Mouse (Mus musculus): ENCODE results near the gene Plxnb2. TPM values are rescaled to one million over a fixed set of nuclear protein-coding genes. Genes with fewer than 3 reads are reported as not detected.

Gene Plxnb2
- total RNA-seq, 2 experiments from 2014 or later: 51.0 to 58.7 TPM

DNA sequence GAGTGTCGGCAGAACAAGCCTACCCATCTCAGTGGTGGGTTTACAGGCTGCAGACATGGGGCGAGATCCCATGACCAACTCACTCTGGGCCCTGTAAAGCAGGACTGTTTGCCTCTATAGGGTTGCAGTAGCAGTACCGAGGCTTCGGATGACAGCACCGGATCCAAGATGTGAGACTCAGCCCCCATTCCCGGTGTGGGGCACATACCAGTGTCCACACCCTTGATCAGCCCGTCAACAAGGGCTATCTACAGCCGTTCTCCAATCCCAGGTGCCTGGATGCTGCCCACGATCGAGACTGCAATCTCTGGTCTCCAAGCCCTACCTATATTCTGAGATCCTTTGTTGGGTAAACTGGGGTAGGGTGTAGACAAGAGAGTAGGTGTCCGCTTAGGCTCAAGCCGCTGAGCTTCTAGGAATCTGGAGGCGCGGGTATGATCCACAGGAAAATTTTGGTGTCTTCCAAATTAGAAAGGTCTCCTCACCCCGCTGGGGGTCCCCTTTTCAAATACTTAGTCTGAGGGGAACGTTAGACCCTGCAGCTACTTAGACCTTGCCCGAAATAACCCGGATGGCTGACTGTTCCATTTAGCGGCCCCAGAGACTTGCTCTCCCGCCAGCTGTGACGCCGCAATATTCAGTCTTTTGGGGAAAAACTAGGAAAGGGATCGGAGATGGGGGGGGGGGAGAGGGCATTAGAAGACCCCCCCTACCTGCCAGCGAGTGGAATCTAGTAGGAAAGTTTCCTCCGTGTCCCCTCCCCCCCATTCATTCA, 31.9 kb downstream of the Plxnb2 start:
- no peak for DNase-seq

DNA sequence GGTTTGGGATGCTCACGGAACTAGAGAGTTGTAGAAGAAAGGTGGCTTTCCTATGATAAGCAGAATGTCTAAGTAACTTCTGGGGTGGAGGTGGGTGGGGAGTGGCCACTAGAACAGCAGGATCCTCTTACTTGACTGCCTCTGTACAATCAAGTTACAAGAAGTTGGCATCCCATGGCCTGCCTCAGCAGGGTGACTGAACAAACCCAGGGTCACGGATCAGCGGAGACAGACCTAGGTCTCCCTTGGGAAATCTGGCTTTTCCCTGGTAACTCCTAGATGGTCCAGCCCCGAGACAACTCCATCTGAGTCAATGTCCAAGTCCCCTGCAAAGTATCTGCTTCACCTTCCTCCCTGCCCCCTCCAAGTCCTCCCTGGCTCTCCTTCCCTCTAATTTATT, 32.7 kb downstream of the Plxnb2 start:
- DNase-seq: no peak

DNA sequence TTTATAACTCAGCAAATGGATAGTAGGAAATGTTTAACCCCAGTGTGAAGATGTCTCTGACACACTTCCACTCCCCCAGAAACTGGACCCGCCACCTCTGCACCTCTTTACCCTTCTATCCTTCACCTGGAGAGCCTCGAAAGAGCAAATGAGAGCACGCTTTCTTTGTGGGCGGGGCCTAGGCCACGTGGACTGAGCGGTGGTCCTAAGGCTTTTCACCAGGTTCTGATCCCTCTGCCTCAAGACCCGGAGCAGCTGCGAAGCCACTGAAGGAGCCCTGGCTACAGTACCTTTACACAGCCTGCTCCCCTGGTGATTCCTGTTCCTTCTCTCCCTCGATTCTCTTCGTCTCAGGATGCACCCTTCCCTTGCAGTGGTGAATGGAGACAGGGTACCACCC, 33.1 kb downstream of the Plxnb2 start:
- DNase-seq: no peak

DNA sequence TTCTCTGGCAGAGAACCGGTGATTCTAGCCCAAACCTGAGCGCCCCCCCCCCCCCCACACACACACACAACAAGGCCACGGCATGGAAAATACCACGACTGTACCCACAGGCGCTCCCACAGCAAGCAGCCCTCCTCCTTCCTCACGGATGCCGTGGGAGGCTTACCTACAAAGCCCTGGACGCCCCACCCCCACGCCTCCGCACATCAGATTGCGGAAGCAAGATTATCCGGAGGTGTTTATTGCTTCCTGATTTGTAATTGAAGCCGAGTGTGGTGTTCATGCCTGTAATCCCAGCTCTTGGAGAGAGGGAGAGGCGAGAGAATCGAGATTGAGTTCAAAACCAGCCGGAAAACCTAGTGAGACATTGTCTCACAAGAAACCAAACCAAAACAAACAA, 33.6 kb downstream of the Plxnb2 start:
- no peak for DNase-seq

DNA sequence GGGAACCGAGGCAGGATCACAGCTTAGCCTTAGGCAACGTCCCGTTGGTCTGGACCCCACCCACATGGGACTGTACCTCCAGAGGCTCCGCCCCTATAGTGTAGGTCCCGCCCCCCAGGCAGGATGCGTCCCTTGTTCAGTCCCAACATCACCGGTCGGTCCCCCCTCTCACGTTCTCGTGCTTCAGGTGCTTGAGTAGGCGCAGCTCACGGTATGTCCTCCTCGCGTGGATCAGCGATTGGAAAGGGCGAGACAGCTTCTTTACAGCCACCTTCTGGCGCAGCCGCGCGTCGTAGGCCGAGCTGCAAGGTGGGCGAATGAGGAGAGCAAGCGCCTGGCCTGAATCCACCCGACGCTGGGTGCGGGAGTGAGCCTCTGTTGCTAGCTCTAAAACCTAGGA, 34.1 kb downstream of the Plxnb2 start:
- peak in 1 of 2 experiments; percentile 44 for DNase-seq

DNA sequence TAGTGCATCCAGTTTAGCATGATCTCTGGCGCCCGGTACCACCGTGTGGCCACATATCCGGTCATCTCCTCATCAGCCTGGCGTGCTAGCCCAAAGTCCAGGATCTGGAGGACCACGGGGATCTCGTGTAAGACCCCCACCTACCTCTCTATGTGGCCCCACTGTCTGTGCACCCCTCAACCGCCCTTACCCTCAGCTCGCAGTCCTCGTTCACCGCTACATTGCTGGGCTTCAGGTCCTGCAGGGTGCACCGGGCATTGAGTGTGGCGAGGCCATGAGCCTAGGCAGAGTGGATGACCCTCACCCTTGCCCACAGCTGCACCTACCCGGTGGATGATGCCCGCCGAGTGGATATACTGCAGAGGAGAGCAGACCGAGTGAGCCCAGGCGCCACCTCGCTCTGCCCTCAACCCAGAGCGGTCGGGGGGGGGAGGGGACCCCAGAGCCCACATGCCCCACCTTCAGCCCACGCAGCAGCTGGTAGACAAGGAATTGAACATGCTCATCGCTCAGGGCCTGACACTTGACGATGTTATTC, 34.7 kb downstream of the Plxnb2 start:
- DNase-seq: no peak

DNA sequence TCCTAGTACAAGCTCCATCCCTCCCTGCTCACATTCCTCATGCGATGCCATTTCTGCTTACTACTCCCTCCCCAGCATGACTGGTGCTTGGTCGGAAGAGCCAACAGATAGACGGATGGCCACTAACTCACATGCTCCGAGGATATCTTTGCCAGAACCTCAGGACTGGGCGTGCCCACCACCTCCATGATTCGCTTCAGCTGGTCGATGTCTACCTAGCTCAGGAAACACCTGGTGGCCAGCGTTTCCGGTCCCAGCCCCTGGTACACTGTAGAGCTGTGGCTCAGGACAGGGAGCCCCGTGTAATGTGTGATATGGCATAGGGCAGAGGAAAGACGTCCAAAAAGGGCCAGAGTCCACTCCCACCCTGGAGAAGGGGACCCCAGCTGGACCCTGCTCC, 35.6 kb downstream of the Plxnb2 start:
- DNase-seq: no peak

DNA sequence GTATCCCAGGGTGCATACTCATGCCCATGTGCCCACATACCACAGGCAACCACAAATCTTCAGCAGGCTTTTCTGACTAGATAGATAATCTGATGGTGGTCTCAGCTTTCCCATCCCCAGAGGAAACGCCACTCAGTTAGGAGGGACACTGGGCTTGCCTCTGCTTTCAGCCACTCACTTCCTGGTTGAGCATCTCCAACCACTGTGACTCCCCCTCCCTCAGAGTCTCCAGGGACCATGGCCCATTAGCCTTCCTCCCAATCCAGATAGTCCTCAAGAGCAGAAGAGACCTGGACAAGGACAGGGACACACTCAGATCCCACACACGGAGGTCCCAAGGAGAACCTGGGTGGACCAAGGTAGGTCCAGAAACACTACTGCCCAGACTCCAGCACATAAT, 37.5 kb downstream of the Plxnb2 start:
- DNase-seq: no peak

DNA sequence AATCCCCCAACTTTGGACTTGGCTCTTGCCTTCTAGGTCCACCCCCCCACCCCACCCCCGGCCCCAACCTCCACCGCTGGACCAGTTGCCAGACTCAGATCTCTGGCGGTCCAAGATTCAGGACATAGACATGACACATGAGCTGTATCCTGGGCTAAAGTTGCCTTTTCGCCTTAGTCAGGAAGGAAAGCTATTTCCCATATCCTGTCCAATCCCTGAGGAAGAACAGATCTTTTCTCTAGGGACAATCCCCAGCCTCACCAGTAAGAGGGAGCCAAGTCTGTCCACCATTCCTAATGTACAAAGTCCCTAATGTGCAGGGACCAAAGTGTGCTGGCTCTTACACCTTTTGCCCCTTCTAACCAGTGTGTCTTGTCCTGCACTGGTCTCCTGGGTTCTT, 38.7 kb downstream of the Plxnb2 start:
- no peak for DNase-seq

DNA sequence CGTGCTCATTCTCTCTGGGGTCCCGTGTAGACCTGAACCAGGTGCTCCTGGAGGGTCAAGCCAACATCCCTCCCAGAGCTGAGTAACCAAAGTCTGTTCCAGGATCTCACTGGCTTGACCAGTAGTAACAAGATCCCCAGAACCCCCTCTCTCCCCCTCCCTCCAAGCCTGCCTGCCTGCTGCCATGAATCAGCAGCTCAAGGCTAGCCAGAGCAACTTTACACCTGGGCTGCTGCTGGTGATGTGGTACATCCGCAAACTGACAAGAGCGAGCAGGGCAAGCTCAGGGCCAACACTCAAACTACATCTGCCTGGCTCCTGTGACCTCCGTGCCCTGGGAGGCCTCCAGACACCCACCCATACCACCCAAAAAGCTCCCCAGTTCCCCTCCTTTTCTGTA, 39.1 kb downstream of the Plxnb2 start:
- no peak for DNase-seq

DNA sequence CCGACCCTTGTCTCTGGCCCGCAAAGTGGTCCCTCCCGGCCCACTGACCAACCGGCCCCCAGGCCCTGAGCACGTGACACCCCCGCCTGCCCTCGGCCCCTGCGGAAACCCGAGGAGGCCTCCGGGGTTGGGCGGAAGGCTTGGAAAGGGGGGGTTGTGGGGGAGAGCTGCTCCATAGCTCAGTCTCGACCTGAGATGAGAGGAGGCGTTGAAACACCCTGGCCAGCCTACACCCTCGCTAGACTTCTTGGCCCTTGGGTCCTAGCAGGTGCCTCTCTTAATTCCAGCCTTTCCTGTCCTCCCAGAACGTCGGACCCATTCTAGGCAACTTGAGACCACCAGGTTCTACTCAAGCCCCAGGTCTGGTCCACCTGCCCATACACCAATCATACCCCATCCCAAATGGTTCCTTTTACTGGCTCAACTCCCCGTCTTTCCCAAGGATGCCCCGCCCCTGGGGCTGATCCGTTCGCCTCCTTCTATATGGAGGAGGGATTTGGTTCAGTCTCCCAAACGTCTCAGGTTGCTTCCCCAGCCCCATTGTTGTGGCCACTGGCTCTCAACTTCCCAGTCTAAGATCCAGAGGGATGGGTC, 39.8 kb downstream of the Plxnb2 start, which contains the start of gene Mapk12:
TSS of gene Mapk12 (minus strand) at position 45 of the 594 bp plus-strand sequence.
- DNase-seq: no peak

DNA sequence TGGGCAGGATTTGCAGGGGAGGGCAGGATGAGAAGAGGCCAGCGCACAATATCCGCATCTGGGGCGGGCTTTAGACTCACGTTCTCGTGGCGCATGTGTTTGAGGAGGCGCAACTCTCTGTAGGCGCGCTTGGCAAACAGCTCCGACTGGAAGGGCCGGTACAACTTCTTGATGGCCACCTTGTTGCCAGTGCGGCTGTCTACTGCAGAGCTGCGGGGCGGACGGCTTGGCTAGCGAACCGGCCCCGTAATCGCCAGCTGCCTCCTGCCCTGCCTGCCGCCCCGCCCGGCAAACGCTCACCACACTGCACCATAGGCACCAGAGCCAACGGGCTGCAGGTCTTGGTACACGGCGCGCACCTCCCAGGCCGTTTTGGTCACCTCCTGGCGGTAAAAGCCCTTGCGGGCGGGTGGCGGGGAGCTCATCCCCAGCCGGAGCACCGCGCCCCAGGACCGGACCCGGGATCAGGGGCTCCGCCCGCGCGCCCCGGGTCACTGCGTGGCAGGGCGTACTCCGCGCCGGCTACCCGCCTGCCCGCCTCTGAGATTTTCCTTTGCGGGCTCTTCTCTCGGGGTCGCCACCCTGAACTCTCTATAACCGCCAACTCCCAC, 40.4 kb downstream of the Plxnb2 start:
- peak; percentile 42 to 45 for DNase-seq

DNA sequence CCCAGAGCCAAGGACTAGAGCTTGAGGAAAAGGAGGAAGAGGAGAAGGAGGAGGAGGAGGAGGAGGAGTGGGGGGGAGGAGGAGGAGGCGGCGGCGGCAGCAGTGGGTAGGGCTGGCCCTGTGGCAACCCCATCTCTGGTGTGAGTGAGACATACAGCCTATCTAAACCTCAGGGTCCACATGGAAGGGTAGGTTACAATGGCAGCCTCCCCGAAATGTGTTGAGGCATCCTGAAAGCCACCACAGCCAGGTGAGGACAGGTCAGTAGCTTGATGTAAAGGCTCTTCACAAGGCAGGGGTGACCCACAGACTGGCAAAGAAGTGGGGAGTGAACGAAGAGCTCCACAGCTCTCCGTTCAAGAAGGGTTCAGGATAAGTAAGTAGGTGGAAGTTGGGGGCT, 42.1 kb downstream of the Plxnb2 start:
- DNase-seq: no peak

DNA sequence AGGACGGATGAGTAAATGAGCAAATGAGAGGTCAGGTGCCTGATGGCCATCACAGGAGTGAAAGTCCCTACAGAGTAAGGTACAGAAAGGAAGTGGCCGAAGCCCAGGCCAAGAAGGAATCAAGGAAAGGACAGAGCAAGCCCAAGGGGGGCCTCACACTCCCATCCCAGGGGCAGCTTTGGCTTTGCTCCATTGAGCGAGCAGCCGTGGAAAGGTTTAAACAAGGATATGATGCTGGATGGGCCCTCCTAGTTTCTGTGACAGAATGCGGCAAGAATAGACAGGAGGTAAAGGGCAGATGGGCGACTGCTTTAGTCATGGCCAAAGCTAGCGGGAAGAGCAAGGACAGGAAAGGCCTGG, 42.6 kb downstream of the Plxnb2 start:
- DNase-seq: no peak

DNA sequence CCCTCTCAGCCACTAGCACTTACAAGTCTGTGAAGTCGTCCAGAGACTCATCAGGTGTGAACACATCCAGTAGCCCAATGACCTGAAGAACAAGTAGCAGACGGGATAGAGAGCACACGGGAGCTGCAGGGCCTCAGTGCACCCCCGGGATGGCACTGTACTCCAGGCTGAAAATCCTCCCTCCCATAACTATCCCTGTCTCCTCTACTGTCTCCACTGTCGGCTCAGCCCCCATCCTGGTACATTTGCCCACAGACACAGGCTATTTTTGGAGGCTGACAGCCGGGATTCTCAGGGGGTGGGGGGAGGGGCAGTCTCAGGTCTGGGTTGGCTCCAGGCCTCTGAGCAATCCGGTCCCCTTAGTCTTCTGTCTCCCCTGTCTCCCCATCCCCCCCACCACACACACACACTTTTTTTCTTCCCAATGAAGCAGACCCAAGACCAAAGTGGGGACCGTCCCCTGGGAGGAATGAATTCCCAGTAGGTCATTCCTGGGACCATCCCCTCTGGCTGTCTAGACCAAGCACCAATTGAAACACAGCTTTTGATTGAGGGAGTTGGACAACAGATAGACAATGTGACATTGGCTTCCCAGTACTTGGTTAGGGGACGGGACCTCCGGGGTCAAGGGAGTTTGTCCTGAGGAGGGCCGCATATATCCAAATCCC, 43.1 kb downstream of the Plxnb2 start:
- DNase-seq: no peak

DNA sequence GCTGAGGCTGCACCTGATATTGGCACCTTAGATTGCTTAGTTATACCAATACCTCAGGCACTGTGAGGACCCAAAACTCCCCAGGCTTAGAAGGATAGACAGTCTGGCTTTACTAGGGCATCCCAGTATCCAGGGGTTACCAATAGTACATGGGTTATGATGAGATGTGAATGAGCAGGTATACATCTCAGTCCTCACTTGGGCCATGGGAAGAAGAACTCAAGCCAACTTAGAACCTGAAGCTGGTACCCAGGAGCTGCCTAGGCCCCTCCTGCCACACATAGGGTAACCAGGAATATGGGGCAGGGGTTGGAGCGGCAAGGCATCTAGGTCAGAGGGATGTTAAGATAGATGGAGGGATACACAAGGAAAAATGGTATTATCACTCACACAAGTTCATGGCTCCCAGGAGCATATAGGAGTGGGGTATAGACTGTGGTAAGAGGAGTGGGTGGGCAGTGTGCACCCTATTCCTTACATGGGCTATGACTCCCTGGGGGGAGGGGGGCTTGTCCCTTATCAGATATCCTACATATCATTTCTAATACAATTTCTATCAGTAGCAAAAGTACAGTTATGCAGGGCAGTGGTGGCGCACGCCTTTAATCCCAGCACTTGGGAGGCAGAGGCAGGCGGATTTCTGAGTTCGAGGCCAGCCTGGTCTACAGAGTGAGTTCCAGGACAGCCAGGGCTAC, 44.0 kb downstream of the Plxnb2 start:
- DNase-seq: no peak

DNA sequence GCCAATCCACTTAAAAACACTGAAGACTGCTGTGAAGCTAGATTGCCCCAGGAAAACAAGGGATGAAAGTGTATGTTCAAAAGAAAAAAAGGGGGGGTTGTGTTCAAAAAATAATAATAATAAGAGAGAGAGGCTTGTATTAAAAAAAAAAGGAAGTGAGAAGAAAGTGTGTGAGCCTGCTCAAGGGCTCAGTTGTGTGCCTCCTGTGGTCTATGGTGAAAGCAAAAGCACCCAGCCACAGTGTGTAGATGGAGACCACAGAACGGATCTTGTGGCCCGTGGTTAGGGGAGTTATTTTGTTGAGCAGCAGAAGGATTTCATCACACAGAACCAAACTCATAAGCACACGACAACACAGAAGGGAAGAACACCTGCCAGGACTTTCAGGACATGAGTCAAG, 49.3 kb downstream of the Plxnb2 start:
- DNase-seq: no peak

DNA sequence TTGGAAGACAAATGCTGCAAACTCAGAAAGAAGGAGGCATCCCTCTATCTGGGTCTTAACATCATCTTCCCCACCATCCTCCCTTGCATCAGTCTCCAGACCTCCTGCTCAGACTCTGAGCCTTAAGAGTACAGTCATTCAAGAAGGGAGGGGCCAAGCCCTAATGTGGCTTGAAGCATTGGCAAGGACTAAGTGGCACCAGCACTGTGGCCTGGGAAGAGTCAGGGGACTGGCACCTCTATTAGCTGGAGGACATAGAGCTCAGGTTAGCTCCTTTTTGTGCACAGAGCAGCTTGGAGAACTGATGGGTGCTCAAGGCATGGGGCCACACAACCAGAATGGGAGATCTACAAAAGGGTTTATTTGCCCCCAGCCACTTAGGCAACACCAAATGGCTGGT, 50.3 kb downstream of the Plxnb2 start:
- no peak for DNase-seq

DNA sequence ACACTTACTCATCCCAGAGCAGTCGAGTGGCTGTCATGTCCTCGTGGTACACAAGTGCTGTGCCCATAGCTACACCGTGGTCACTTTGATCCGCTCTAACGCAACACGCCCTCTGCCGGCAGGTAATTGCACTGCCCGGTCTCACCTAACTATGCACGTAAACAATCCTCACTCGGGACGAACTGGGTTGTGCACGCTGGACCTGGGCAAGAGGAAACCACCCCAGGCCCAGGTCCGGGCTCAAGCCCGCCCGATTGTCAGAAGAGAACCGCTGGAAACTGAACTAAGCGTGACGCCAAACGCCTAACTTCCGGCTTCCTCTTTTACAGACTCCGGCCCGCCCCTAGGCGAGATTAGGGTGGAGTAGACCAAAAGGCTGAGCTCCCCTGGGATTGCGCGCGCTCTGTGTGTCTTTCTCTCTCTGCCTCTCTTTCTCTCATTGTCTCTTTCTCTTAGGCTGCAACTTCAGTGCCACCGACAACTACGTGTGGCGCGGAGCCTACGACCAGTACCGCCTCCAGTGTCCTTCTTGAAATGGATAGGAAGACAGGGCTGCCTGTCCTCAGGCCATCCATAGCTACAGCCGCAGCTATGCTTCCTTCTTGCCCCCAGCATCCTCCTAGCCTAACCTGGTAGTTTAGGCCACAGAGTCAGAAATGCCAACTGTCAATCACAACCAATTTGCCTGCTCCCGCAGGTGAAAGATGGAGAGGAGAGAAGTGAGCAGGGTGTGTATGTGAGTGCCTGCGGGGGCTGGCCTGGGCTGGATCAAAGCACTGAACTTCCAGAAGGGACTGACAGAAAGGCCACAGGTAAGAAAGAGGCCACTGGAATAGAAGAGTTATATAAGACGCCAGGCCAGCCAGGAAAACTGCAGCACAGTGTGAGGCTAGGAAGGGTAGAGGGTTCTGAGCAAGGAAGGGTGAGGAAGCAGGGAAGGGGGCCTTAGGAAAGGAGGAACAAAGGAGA, 51.9 kb downstream of the Plxnb2 start, which contains the start of gene Hdac10:
TSS of gene Hdac10 (minus strand) at position 319 of the 969 bp plus-strand sequence.
- peak; percentile 83 to 85 for DNase-seq

DNA sequence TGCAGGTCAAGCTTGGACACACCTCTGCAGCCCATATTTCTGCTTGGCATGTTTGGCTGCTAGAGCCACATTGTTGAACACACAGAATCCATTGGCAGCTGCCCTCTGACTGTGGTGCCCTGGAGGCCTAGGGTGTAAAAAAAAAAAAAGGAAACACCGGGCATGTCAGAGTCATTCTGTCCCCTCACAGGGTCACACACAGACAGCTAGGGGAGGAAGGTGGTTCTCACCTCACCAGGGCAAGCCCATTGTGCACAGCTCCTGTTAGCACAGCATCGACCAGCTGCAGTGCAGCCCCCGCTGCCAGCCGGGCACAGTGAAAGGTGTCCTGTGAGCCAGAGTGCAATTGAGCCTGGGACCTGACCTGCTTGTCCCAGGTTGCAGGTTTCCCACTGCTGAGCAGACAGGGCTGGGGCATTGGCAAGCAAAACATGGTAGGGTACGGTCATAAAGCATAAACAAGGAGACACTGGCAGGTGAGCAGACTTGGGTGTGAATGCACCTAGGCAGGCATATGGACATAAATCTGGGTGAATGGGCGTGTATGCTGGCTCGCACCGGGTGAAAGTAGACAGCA, 53.1 kb downstream of the Plxnb2 start:
- no peak for DNase-seq

DNA sequence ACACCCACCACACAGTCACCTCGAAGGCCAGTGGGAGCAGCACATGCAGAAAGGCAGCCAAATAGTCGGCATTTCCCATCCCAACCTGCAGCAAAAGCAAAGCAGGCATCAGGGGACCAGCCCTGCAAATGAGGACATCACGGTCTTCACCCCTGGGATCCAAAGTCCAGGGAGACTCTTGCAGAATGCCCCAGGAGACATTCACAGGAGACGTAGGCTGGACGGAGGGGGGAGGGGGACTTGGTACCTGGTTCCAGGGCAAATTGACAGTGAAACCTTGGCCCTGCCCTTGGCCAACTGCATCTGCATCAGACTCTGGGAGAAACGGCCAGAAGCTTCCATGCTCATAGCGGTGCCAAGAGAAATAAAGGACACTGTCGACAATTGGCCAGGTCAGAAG, 54.0 kb downstream of the Plxnb2 start:
- DNase-seq: no peak
